Mouse (Mus musculus) CD4-positive, CD25-positive, alpha-beta regulatory T cell, adult 2 months (primary cell): Measurements from ENCODE around the gene Atg4b.

Experiments used
- DNase-seq: peaks from one replicate; pipeline ENCODE4 v3.0.0-alpha.2; 2012; ENCODE audit warnings: low read depth, low spot score

The Atg4b gene

GRCm38 (mm10) chr1:93751290-93751689 is at the start of gene Atg4b:
TSS of gene Atg4b (plus strand) at chr1:93751500.
- DNase-seq: no peak

- no peak for DNase-seq
These were observed 49.2 kb upstream of the Atg4b start for GRCm38 (mm10) chr1:93702106-93702505.

- no peak for DNase-seq
These were observed 47.7 kb upstream of the Atg4b start for GRCm38 (mm10) chr1:93703472-93704048.

GRCm38 (mm10) chr1:93704341-93704740 is 47.0 kb upstream of the Atg4b start:
- DNase-seq: no peak

GRCm38 (mm10) chr1:93705389-93705788 is 45.9 kb upstream of the Atg4b start:
- DNase-seq: no peak

- DNase-seq: no peak
These were observed 35.1 kb upstream of the Atg4b start for GRCm38 (mm10) chr1:93716166-93716565.

- DNase-seq: no peak
These were observed 29.7 kb upstream of the Atg4b start for GRCm38 (mm10) chr1:93721557-93721956.

GRCm38 (mm10) chr1:93724623-93725022 is 26.7 kb upstream of the Atg4b start:
- no peak for DNase-seq

GRCm38 (mm10) chr1:93725665-93726064 is 25.6 kb upstream of the Atg4b start:
- no peak for DNase-seq

GRCm38 (mm10) chr1:93726116-93726515 is 25.2 kb upstream of the Atg4b start:
- no peak for DNase-seq

GRCm38 (mm10) chr1:93726974-93727373 is 24.3 kb upstream of the Atg4b start:
- peak; percentile 53 for DNase-seq

GRCm38 (mm10) chr1:93731103-93731502 is 20.2 kb upstream of the Atg4b start:
- no peak for DNase-seq

GRCm38 (mm10) chr1:93731880-93732281 is 19.4 kb upstream of the Atg4b start:
- no peak for DNase-seq

GRCm38 (mm10) chr1:93735859-93736258 is 15.4 kb upstream of the Atg4b start:
- DNase-seq: peak; percentile 17

GRCm38 (mm10) chr1:93737711-93738110 is 13.6 kb upstream of the Atg4b start:
- DNase-seq: no peak

GRCm38 (mm10) chr1:93740671-93741070 is 10.6 kb upstream of the Atg4b start:
- no peak for DNase-seq

- no peak for DNase-seq
These were observed 9.3 kb upstream of the Atg4b start for GRCm38 (mm10) chr1:93741987-93742386.

- DNase-seq: peak; percentile 43
These were observed 8.4 kb upstream of the Atg4b start for GRCm38 (mm10) chr1:93742910-93743309.

- no peak for DNase-seq
These were observed 5.1 kb upstream of the Atg4b start for GRCm38 (mm10) chr1:93746179-93746578.

- DNase-seq: no peak
These were observed 2.8 kb upstream of the Atg4b start for GRCm38 (mm10) chr1:93748539-93748938.

GRCm38 (mm10) chr1:93753911-93754572 is 2.7 kb downstream of the Atg4b start:
- peak; percentile 43 for DNase-seq

GRCm38 (mm10) chr1:93754573-93755290 is 3.4 kb downstream of the Atg4b start, which contains the start of gene Thap4:
TSS of gene Thap4 (minus strand) at chr1:93754864.
- peak; percentile 92 for DNase-seq

- no peak for DNase-seq
These were observed 4.0 kb downstream of the Atg4b start for GRCm38 (mm10) chr1:93755291-93755610.
